Mouse (Mus musculus) adipocyte (in vitro differentiated cells): ENCODE measurements around the gene Ankrd52.
A peak's percentile ranks its signal among the peaks of the same experiment; 100 is the strongest.
"Not testable (repeated sequence)": the region's sequence is repeated elsewhere in the genome, so short reads cannot be mapped to it uniquely, and the experiment has no call there.

Experiments used
- DNase-seq: peaks from one replicate; pipeline ENCODE4 v3.0.0-alpha.2; 2016; ENCODE audit warnings: low spot score

The Ankrd52 gene

GRCm38 (mm10) chr10:128376455-128377211, at the start of gene Ankrd52:
Ankrd52 (plus strand) TSS chr10:128377115.
- DNase-seq, result peak; percentile 70

- no peak for DNase-seq
These were observed 49.3 kb upstream of the Ankrd52 start for GRCm38 (mm10) chr10:128327610-128328009.

DNA sequence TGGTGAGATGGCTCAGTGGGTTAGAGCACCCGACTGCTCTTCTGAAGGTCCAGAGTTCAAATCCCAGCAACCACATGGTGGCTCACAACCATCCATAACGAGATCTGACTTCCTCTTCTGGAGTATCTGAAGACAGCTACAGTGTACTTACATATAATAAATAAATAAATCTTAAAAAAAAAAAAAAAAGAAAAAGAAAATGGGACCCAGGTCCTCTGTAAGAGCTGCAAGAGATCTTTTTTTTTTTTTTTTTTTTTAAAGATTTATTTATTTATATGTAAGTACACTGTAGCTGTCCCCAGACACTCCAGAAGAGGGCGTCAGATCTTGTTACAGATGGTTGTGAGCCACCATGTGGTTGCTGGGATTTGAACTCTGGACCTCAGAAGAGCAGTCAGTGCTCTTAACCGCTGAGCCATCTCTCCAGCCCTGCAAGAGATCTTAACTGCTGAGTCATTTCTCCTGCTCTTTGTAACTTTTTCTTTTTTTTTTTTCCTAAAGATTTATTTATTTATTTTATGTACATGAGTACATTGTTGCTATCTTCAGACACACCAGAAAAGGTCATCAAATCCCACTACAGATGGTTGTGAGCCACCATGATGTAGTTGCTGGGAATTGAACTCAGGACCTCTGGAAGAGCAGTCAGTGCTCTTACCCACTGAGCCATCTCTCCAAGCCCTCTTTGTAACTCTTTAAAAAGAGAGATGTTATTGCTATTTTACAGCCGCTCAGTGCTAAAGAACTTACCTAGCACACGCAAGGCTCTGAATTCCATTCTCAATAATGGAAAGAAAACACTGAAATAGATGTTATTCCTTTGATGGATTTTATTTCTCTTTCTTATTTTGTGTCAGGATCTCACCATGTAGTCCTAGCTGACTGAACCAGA, 44.3 kb upstream of the Ankrd52 start:
- not testable (repeated sequence) for DNase-seq

- DNase-seq, result peak; percentile 81
These were observed 41.3 kb upstream of the Ankrd52 start for GRCm38 (mm10) chr10:128335582-128335981.

GRCm38 (mm10) chr10:128336195-128336594, 40.7 kb upstream of the Ankrd52 start:
- DNase-seq, result no peak

GRCm38 (mm10) chr10:128336597-128336996, 40.3 kb upstream of the Ankrd52 start:
- no peak for DNase-seq

GRCm38 (mm10) chr10:128337306-128338181, 39.4 kb upstream of the Ankrd52 start, which contains the start of gene Cs:
Cs (plus strand) TSS chr10:128337734.
- DNase-seq, result peak; percentile 98

DNA sequence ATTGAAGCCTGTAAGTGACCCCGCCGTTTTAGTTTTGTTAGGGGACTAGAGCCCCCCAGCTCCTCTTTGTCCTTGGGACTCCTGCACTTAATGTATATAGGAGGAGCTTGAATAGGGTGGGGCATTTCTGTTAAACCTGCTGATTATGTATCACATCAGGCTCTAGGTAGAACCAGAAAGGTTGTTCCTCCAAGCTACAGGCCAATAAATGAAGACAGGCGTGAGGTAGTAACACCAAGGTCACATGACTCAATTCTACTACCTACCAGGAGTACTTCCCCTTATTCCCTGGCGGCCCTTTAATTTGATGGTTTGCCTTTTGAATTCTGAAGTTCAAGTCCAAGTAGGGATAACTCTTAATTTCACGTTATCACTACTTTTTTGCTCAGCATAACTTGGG, 38.5 kb upstream of the Ankrd52 start:
- DNase-seq, result peak; percentile 45

- DNase-seq, result peak; percentile 89
These were observed 38.0 kb upstream of the Ankrd52 start for GRCm38 (mm10) chr10:128338948-128339347.

DNA sequence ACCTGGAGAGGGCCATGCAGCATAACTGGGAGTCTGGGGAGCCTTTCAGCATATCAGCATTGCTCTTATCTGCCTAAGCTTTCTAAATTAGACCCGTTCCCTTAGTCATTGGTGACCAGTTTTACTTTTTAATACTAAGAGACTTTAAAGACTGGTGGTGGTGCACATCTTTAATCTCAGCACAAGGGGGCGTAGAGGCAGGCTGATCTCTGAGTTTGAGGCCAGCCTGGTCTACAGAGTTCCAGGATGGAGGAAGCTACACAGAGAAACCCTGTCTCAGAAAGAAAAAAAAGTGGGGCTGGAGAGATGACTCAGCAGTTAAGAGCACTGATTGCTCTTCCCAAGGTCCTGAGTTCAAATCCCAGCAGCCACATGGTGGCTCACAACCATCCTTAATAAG, 36.7 kb upstream of the Ankrd52 start:
- no peak for DNase-seq

DNA sequence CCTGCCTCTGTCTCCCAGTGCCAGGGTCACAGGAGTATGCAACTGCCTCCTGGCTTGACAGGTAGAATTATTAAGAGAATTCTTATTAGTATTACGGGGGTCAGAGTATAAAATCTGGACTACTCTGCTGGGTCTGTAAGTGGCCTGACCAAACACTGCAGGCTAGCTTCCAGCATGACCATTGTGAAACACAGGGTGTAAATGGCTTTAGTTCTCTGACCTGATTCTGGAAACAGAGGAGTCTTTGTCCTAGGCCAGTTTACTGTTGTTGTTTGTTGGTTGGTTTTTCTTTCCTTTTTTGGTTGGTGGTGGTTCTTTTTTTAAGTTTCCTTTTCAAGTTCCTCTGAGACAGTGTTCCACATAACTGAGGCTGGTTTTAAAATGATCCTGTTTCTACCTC, 33.5 kb upstream of the Ankrd52 start:
- DNase-seq, result peak; percentile 82

DNA sequence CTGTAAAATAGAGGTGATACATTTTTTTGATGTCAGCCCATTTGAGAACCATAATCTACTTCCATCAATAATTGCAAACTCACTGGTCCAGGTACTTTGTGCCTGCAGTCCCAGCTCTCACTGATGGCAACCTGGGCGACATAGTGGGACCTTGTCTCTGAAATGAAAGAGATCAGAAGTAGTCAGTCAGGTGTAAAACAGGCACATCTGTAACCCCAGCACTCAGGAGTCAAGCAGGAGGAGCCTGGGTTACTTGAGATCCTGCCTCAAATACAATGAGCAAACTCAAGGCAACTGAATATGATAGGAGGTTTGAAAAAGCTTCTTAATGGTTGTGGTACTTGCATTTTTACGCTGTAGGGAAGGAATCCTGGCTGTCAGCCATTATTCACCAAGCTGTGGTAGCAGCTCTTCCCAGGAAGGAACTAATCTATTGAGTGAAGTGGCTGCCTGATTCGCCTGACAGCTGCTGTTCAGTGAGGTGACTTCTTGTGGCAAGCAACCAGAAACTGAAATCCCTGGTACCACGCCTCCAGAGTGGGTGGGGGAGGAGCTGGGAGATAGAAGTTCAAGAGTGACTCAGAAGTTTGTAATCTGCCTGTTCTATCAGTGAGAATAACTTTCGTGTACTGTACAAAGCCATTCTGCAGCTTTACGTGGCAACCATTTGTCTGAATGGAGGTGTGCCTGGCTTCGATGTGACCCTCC, 32.2 kb upstream of the Ankrd52 start:
- DNase-seq, result peak; percentile 85

- DNase-seq, result no peak
These were observed 29.4 kb upstream of the Ankrd52 start for GRCm38 (mm10) chr10:128347541-128347940.

DNA sequence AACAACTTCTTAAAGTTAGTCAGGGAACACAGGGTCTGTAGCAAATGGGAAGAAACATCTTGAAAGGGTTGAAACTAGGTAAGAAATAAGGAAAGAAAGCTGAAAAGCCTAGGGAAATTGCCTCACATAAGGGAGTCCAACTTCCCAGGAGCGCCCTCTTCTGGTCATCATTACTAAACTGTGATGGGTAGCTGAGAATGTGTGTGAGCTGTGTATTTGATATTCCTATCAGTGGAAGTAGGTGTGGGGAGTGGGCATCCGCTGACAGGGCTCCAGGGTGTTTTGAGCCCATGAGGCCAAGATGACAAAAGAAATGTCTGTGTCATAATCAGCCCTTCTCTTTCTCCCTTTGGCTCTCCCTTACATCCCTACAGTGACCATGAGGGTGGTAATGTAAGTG, 18.1 kb upstream of the Ankrd52 start:
- peak; percentile 80 for DNase-seq

- no peak for DNase-seq
These were observed 17.7 kb upstream of the Ankrd52 start for GRCm38 (mm10) chr10:128359226-128359625.

DNA sequence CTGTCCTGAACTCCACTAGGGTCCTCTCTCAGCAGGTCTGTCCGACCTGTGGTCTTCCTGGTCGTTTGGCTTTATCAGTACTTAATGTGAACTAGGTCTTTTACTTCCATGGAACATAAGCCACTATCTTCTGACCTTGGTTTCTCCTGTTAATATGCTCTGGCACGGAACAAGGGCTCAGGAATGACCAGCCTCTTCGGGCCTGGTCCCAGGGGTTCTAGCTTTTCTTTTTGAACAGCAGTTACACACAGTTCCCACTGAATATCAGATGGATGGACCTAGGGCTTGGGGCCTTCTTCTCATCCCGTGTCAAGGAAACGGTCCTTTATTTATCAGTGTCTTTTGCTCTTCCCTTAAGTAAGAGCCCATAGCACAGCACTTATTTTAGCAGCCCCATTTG, 15.1 kb upstream of the Ankrd52 start:
- no peak for DNase-seq

- peak; percentile 57 for DNase-seq
These were observed 14.3 kb upstream of the Ankrd52 start for GRCm38 (mm10) chr10:128362568-128362967.

- DNase-seq, result no peak
These were observed 9.0 kb upstream of the Ankrd52 start for GRCm38 (mm10) chr10:128367899-128368401.

DNA sequence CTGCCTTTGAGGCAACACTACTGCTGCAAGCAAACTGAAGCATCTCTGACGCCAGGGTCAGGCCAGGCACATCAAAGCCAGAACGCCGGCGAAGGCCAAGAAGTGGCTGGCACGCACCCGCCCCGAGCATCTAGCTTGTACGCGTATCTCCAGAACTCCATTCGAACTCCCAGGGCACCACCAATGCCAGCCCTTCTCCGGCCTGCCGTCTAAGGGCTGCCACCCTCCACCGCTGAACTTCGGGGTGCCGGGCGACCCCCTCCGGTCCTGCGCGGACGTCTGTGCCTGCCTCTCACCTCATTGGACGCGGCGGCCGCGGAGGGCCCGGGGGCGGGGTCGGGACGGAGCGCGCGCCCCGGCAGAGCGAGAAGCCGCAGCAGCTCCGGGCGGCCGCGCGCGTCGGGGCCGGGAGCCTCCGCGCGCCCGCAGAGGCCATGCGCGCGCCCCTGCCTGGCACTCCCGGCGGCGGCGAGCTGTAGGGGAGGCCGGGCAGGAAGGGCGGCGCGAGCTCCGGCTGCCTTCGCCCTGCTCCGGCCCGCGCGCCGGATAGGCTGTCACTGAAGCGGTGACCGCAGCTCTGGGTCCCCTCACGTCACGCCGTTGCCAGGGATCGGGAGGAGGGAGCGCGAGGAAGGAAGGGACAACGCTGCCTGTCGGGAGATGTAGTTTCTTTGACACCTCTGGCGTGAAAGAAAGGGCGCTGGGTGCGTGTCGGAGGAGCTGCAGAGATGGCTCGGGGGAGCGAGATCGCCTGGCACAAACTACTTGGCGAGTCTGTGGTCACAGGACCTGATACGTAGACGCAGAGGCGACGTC, 8.3 kb upstream of the Ankrd52 start, which contains the start of gene Coq10a:
Coq10a (minus strand) TSS at position 596 of the 816 bp plus-strand sequence.
- peak; percentile 86 for DNase-seq

DNA sequence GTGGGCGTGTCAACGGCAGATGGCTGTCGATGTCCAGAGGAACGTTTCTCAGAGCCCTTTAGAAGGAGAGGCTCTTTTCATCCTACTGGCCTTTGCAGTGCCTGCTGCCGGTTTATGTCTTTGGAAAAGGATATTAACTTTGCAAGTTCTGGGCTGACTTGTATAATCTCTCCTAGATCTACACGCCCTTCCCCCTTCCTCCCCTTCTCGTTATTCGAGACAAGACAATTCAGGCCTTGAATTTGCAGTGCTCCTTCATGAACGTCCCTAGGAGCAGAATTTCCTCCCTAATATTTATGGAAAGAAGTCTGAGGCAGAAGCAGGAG, 7.7 kb upstream of the Ankrd52 start:
- no peak for DNase-seq
